Mouse (Mus musculus): Measurements from ENCODE around the gene Rerg.

DNA sequence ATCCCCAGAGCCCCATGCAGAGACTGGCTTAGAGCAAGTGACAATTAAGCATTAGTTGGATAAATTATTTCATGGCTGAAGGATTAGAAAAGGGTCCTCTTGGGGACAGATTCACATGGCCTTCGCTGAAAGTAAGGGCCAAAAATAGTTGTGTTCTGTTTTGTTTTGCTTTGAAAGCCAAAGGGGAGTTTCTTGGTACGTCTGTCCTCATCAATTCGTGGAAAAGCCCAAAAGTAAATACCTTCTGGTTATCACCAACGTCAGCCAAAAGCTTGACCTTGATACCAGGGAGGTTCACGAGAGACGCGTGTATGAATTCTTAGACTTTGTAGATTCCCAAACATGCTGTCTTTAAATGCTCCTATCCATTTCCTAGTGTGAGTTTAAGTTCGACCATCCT, 31.5 kb downstream of the Rerg start:
- TF ChIP-seq POLR2A (IDR thresholded peaks at IDR 0.05; ENCODE audit: borderline replicate concordance, extremely low read depth, insufficient read depth, insufficient read length, poor library complexity, severe bottlenecking) (no peak), CTCF (IDR thresholded peaks at IDR 0.05; ENCODE audit: borderline replicate concordance, extremely low read depth, insufficient read depth, insufficient read length) (no peak)
